Mouse (Mus musculus) thymus, adult 2 months (tissue): ENCODE results near the gene Hnf4a. TPM values are rescaled to one million over a fixed set of nuclear protein-coding genes. Genes with fewer than 3 reads are reported as not detected.

Experiments used
- DNase-seq: peaks from one replicate; pipeline ENCODE4 v3.0.0; 2021
- H3K27ac ChIP-seq: fragments of 200-500 bp; 2 replicates; pipeline ENCODE4 v1.5.1; 2012; ENCODE audit warnings: low read length, control low read depth; ENCODE audit not compliant: control insufficient read depth, insufficient read depth
- H3K27me3 ChIP-seq: fragments of 200-500 bp; 2 replicates; pipeline ENCODE4 v1.6.1; 2012; ENCODE audit warnings: mild to moderate bottlenecking, low read length, moderate library complexity, mixed read lengths; ENCODE audit not compliant: control insufficient read depth, insufficient read depth
- H3K36me3 ChIP-seq: fragments of 200-500 bp; 2 replicates; pipeline ENCODE4 v1.6.1; 2012; ENCODE audit warnings: mild to moderate bottlenecking, low read length, moderate library complexity; ENCODE audit not compliant: control insufficient read depth, insufficient read depth
- H3K4me1 ChIP-seq: fragments of 200-500 bp; replicated peaks from 2 replicates; pipeline ENCODE4 v1.6.1; 2012; ENCODE audit warnings: low read length; ENCODE audit not compliant: control insufficient read depth, insufficient read depth
- H3K4me3 ChIP-seq: fragments of 200-500 bp; 2 replicates; pipeline ENCODE4 v1.5.1; 2012; ENCODE audit warnings: mild to moderate bottlenecking, low read length, control low read depth, moderate library complexity; ENCODE audit not compliant: control insufficient read depth, insufficient read depth
- CTCF ChIP-seq: fragments of 200-500 bp; IDR thresholded peaks from 2 replicates; pipeline ENCODE4 v1.5.1; 2012; ENCODE audit warnings: mild to moderate bottlenecking, control low read depth, low read length, moderate library complexity, borderline replicate concordance; ENCODE audit not compliant: control insufficient read depth, poor library complexity, insufficient read depth; ENCODE audit errors: extremely low read depth
- POLR2A ChIP-seq: fragments of 200-500 bp; IDR thresholded peaks from 2 replicates; pipeline ENCODE4 v1.6.1; 2012; ENCODE audit warnings: mild to moderate bottlenecking, low read length, control low read depth, moderate library complexity; ENCODE audit not compliant: control insufficient read depth, poor library complexity, insufficient read depth; ENCODE audit errors: extremely low read depth
- WGBS: fragments of 180-500 bp; shearing (Covaris S2); methylation state at CpG from one replicate; pipeline ENCODE4 v1.1.7; 2018; 5-methylcytosine and 5-hydroxymethylcytosine counted together
- polyA plus RNA-seq: library from polyadenylated mRNA; depleted of rRNA; stranded (reverse); fragments of >200 nt; gene quantifications from 2 replicates; pipeline ENCODE4 v1.2.3, GENCODE M21; 2012

The Hnf4a gene
- polyA plus RNA-seq, 1 experiment: 0.44 TPM

DNA sequence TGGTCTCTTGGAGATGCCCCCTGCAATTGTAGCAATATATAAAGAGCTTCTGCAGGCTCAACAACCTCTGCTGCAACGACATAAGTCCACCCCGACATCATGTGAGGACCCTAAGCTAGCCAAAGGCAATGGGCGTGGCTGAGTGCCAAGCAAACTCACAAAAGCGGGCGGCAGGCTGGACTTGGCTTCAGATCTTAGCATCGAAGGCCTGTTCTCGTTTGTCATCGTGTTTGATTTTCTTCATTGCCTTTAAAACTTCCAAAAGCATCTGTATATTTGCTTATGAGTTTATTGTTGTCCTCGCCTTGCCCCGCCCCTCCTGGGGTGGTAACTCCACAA is 77.4 kb downstream of the Hnf4a start:
- no peaks in the 10 kb centered on the region for H3K27me3 ChIP-seq
- no peak for DNase-seq
- peaks cover 4% of the 10 kb centered on the region; the same call in 1 of the 2 replicates for H3K4me1 ChIP-seq
- no peak overlapping the region for H3K4me3 ChIP-seq
- WGBS: 83% methylated on average over 10 of the region's 10 CpGs
- no peak for TF ChIP-seq POLR2A
- no peak for TF ChIP-seq CTCF
- no peaks in the 10 kb centered on the region for H3K36me3 ChIP-seq
- no peak overlapping the region for H3K27ac ChIP-seq

DNA sequence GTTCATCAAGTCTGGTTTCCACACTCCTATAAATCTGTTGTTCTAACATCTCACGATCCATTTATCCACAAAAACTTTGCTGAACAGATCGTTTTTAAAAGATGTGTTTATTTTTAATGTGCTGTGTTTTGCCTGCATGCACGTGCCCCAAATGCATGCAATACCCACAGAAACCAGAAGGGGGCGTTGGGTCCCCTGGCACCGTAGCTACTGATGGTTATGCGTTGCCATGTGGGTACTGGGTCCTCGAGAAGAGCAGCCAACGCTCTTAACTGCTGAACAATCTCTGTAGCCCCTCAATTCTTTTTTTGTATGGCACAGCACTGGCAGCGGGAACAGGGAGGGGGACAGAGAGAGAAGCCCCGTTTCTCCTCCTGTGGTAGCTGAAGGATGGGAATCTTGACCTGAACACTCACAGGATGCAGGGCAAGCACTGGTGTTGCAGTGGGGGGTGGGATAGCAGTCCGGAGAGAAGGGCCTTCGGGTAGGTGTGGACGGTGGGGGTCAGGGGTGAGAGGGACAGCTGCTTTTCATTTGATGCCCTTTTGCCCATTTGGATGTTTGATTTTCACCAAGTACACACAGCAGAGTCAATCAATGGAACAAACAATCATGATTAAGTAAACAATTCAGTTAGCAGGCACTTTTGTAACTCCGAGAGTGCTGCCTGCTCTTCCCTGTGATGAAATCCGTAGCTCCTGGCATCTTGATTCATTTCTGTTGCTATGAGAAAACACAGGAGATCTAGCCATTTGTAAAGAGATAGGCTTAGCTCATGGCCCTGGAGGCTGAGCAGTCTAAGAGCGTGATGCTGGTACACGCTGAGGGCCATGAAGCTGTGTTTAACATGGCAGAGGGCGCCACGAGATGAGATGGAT is 80.0 kb downstream of the Hnf4a start:
- no peaks in the 10 kb centered on the region for H3K27me3 ChIP-seq
- no peak overlapping the region for H3K27ac ChIP-seq
- TF ChIP-seq CTCF: peak; percentile 89
- no peak for TF ChIP-seq POLR2A
- peak; percentile 53 for DNase-seq
- no peaks in the 10 kb centered on the region for H3K36me3 ChIP-seq
- peaks cover 6% of the 10 kb centered on the region; the same call in 1 of the 2 replicates for H3K4me1 ChIP-seq
- 57% methylated on average over 19 of the region's 19 CpGs for WGBS
- H3K4me3 ChIP-seq: no peak overlapping the region

DNA sequence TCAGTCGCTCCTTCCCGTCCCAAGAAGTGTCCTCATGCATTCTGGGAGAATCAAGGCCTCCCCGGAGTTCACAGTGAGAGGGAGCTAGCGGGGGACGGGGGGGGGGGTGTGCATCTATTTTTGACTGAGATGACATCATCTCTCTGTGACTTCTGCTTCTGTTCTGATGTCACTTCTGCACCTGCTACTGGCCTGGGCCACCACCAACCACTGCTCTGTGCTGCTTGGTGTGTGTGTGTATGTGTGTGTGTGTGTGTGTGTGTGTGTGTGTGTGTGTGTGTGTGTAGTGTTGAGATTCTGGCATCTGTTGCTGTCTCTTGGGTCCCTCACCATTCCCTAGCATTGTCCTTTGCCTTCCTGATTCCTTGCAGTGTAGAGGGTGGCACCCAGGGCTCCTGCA is 80.9 kb downstream of the Hnf4a start:
- Histone ChIP-seq H3K27me3 (no peaks in the 10 kb centered on the region), H3K36me3 (no peaks in the 10 kb centered on the region), H3K4me1 (peaks cover 6% of the 10 kb centered on the region; the same call in 1 of the 2 replicates), H3K27ac (no peak overlapping the region), H3K4me3 (no peak overlapping the region)
- TF ChIP-seq CTCF: no peak
- no peak for TF ChIP-seq POLR2A
- 52% methylated on average over 5 of the region's 5 CpGs for WGBS
- no peak for DNase-seq

DNA sequence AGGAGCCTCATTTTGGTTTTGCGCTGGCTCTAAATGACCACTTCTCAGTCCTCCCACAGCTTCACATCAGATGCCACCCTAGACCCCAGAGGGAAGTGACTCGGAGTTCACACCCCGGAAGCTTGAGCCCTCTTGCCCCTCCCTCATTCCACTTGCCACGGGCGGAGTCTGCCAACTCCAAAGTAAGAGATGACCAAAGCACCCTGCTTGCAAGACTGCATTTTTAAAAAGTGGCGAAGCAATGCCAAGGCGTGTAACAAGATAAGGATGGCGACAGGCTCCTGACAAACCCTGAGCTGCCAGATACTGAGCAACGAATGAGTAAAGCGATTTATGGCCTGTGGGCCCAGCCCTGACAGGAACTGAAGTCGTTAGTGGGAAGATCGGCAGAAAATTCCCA is 83.6 kb downstream of the Hnf4a start:
- TF ChIP-seq CTCF (no peak), POLR2A (no peak)
- 44% methylated on average over 12 of the region's 12 CpGs for WGBS

DNA sequence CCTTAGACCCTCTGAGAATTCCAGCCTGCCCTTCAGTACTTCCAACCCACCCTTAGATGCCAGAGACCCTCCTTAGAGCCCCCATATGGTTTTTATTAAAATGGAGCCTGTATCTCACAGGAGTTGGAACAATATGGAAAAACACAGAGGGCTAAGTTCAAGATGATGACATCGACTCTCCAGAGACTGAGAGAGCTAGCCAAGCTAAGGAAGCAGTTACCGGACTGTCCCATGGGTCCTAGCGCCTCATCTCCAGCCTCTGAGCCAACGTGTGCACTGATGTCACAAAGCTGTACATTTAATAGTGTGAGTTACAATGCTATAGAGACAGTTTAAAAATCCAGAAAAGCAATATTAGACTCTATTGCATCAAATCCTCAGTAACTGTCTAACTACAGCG is 84.4 kb downstream of the Hnf4a start:
- no peaks in the 10 kb centered on the region for H3K27me3 ChIP-seq
- no peaks in the 10 kb centered on the region for H3K36me3 ChIP-seq
- no peak for DNase-seq
- TF ChIP-seq CTCF (no peak), POLR2A (no peak)
- H3K4me1 ChIP-seq: peaks cover 6% of the 10 kb centered on the region; the same call in 1 of the 2 replicates
- H3K27ac ChIP-seq: no peak overlapping the region
- 92% methylated on average over 5 of the region's 5 CpGs for WGBS
- H3K4me3 ChIP-seq: no peak overlapping the region

More for the DNA sequence above, 83.6 kb downstream of the Hnf4a start:
- Histone ChIP-seq H3K36me3 (no peaks in the 10 kb centered on the region), H3K27ac (no peak overlapping the region), H3K4me1 (peaks cover 6% of the 10 kb centered on the region; the same call in 1 of the 2 replicates), H3K27me3 (no peaks in the 10 kb centered on the region), H3K4me3 (no peak overlapping the region)
- no peak for DNase-seq

DNA sequence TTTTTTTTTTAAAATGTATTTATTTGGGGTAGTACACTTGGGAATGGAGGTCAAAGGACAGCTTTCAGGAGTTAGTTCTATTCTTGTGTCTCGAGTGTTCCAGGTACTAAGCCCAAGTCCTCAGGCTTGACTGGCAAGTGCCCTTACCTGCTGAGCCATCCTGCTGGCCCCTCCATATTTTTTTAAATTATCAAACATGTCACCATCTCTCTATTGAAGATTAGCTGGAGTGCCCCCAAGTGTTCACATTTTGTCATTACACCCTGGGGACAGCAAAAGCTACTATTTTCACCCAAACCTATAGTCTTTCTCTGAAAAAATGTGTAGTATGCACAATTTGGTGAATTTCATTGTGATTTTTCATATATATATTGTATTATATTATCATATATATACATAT is 85.5 kb downstream of the Hnf4a start:
- H3K4me3 ChIP-seq: no peak overlapping the region
- WGBS: 96% methylated on average over 1 of the region's 1 CpGs
- H3K27me3 ChIP-seq: no peaks in the 10 kb centered on the region
- H3K4me1 ChIP-seq: peaks cover 6% of the 10 kb centered on the region; the same call in 1 of the 2 replicates
- H3K36me3 ChIP-seq: no peaks in the 10 kb centered on the region
- peak; percentile 29 for DNase-seq
- TF ChIP-seq POLR2A (no peak), CTCF (no peak)
- H3K27ac ChIP-seq: no peak overlapping the region
